Mouse (Mus musculus) G1E (cell line): Measurements from ENCODE around the gene Adcy3.

ENCODE experiments used
- CTCF ChIP-seq: IDR thresholded peaks from 2 replicates; pipeline ENCODE4 v1.5.1; 2012; ENCODE audit warnings: low read depth, low read length, inconsistent platforms, mixed read lengths
- GATA1 ChIP-seq: IDR thresholded peaks from 2 replicates; pipeline ENCODE4 v1.6.1; 2012; ENCODE audit warnings: borderline replicate concordance, low read length, inconsistent platforms, mixed read lengths
- GATA2 ChIP-seq: IDR thresholded peaks from 2 replicates; pipeline ENCODE4 v1.6.1; 2012; ENCODE audit warnings: low read depth, low read length, inconsistent platforms, borderline replicate concordance
- POLR2AphosphoS5 ChIP-seq: IDR thresholded peaks from 2 replicates; pipeline ENCODE4 v1.6.1; 2012; ENCODE audit warnings: low read depth, low read length, inconsistent platforms; ENCODE audit not compliant: insufficient replicate concordance
- TAL1 ChIP-seq: conservative IDR thresholded peaks from 2 replicates; pipeline ENCODE4 v1.6.1; 2012; ENCODE audit warnings: low read depth, low read length, inconsistent platforms, mixed read lengths

DNA sequence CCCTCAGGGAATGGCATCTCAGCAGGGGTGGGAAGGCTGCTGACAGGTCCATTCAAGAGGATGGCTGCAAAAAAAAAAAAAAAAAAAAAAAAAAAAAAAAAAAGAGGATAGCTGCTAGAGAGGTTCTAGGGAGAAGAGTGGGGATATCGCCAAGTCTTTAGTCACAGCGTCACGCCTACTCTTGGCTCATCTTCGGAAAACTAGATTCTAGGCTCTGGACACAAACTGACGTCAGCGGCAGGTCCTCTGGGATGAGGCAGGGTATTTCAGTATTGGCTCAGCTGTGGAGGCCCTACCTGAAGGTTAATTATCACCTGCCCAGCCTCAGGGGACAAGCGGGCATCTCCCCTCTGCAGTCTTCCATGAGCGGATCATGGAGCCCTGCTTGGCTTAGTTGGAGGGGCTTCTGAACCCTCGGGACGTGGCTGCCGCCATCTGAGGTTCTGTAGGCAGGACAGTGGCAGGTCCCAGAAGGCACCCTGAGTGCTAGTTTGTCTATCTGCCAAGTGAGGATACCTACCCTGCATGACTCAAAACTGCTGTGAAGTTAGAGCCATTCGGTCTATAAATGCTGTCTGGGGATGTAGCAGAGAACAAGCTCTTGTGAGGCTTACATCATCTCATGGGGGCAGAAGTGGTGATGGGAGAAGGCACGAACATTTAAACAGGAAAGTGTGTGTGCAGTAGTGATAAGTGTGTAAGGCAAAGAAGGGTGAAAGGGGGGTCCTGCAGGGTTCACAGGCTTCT lies 68.7 kb downstream of the Adcy3 start:
- TF ChIP-seq GATA1 = no peak
- TF ChIP-seq CTCF = no peak
- TF ChIP-seq POLR2AphosphoS5 = no peak
- TF ChIP-seq TAL1 = no peak
- TF ChIP-seq GATA2 = no peak
